Mouse (Mus musculus) thymus, postnatal 4 days (tissue): ENCODE measurements around the gene Hist1h2ak.

Source experiments
- DNase-seq: peaks from one replicate; pipeline ENCODE4 v3.0.0; 2021

The Hist1h2ak gene

DNA sequence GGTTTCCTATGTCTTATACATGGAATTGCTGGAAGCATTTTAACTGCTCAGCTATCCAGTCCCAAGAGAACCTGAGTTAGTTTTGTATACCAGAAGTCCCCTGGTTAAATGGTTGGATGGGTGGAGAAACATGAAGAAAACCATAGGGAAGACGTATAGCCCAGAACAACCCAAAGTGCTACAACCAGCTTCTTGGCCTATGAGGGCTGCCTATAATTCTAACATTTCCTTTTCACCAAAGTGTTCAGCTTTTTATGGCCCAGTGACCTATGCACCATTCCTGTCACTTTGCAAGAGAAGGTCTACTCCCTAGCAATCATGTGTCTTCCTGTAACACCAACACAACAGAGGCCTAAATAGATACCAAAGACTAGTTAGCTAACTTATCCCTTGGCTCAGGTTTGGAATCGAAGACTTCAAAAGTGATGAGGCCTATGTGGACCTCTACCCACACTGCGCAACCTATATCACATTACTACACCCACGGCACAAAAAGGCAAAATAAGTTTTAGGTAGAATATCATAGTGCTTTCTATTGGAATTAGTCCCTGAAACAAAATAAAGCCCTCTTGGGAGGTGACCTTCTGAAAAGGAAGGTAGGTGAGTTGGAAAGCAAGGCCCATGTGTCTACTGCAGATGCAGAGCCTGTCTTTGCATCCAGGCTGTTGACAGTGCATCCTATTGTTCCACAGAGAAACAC, 35.1 kb downstream of the Hist1h2ak start:
- DNase-seq: no peak

DNA sequence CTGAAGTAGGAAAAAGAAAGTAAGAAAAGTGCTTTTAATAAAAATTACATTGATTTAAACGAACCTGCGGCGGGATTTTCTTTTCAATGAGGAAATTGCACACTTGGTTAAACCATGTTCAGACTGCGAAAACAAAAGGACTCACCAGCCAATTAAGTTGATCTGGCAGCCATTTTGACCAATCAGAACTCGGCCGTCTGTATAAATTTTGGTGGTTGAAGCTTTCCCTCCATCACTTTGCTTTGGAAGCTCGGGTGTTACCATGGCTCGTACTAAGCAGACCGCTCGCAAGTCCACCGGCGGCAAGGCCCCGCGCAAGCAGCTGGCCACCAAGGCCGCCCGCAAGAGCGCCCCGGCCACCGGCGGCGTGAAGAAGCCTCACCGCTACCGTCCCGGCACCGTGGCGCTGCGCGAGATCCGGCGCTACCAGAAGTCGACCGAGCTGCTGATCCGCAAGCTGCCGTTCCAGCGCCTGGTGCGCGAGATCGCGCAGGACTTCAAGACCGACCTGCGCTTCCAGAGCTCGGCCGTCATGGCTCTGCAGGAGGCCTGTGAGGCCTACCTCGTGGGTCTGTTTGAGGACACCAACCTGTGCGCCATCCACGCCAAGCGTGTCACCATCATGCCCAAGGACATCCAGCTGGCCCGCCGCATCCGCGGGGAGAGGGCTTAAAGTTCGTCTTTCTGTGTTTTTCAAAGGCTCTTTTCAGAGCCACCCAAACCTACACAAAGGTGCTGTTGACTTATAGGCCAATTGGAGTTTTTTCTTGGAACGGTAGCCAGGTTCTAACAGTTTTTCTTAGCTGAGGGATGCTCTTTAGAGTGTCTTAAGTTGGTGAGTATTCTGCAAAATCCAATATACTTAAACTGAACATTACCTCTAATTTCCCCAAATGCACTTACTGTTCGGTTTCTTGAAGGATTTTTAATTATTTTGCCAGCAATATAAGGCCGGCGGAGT, 36.0 kb downstream of the Hist1h2ak start, which contains the start of gene Hist1h3h:
TSS of gene Hist1h3h (plus strand) at position 263 of the 961 bp plus-strand sequence.
- peak; percentile 88 for DNase-seq

- DNase-seq: peak; percentile 34
Measured at GRCm38 (mm10) chr13:21716540-21717391, 36.9 kb downstream of the Hist1h2ak start.

DNA sequence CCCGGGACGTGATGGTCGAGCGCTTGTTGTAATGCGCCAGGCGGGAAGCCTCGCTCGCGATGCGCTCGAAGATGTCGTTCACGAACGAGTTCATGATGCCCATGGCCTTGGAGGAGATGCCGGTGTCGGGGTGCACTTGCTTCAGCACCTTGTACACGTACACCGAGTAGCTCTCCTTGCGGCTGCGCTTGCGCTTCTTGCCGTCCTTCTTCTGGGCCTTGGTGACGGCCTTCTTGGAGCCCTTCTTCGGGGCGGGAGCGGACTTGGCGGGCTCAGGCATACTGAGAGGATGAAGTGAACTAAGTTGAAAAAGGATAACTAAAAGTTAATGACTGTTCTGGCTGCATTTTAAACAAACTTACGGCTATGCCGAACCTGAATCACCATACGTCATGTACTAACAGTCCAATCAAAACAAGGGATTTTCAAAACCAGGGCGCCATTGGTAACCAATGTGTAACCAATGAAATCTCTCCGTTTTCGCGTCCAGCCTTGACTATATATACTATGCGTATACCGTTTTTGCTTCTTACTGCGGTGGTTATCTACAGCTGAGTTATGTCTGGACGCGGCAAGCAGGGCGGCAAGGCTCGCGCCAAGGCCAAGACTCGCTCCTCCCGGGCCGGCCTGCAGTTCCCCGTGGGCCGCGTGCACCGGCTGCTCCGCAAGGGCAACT, 37.6 kb downstream of the Hist1h2ak start, which contains the start of the genes Hist1h2bl and Hist1h2ai:
TSS of gene Hist1h2bl (minus strand) at position 280 of the 676 bp plus-strand sequence.
TSS of gene Hist1h2ai (plus strand) at position 559 of the 676 bp plus-strand sequence.
- DNase-seq: peak; percentile 81

DNA sequence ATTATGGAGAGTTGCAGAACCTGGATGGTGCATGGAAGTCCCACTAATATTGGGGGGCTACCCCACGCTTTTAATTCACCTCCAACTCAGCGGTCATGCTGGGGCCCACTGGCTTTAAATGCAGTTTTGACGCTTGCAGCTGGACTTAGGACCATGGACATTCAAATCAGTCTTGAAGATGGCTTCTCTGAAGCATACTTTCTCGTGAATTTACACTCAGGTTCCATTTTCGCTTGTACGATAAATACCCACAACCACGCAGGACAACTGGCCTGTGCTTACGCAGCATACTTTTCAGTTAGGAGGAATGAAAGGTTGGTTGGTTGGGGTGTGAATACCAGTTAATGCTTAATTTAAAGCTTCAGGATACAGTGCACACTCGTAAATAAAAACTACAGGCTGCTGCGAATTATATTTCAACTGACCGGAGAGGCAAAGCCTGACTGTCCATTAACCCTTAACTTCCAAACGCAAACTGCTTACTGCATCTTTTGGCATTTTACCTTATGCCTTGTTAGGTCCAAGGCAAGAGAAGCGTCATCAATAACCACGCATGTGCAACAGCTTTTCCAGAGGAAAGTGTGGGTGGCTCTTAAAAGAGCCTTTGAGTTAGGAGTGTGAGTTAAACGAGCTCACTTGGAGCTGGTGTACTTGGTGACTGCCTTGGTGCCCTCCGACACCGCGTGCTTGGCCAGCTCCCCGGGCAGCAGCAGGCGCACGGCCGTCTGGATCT, 38.3 kb downstream of the Hist1h2ak start:
- peak; percentile 36 for DNase-seq

DNA sequence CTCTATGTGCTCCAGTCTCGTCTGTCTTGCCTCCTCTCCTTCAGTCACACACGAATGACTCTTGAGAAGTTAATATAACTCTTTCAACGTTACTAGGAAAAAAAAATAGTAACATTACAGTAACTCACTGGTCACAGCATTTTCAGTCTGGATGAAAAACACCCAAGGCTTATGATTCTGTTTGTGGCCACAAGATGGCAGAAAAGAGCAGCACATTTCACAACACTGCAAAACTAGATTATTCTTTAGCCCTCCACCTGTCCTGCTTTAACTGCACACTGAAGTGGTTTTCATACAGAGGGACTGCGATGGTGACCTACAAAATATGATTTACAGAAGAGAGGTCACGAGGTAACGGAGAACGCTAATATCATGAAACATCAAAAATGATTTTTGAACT, 38.9 kb downstream of the Hist1h2ak start:
- peak; percentile 68 for DNase-seq

- no peak for DNase-seq
Measured at GRCm38 (mm10) chr13:21711698-21712097, 41.9 kb downstream of the Hist1h2ak start.

GRCm38 (mm10) chr13:21710821-21711525, 42.7 kb downstream of the Hist1h2ak start:
- DNase-seq: peak; percentile 85

GRCm38 (mm10) chr13:21710031-21710711, 43.5 kb downstream of the Hist1h2ak start:
- DNase-seq: peak; percentile 94

DNA sequence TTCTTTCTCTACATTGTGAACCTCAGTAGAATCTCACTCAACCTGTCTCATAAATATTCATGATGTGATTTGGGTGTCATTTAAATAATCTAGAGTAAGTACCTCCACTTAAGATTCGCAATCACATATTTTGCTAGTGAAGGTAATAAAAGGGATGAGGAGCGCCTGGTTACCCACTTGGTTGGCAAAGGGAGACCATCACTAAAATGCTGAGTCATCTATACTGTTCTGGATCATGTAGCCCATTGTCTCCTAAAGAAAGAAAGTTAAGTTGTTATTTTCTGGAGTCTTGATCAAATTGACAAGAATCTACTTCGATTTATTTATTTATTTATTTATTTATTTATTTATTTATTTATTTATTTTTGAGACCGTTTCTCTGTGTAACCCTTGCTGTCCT, 47.0 kb downstream of the Hist1h2ak start:
- no peak for DNase-seq
